Mouse (Mus musculus) hindbrain, postnatal 0 days (tissue): ENCODE measurements at regions not wholly inside any gene's neighbourhood (a gene's known extent, or its start where the extent isn't known, plus 50 kb on each side); places are given as distances from the start of the nearest gene placed in this dataset.

Source experiments
- ATAC-seq: fragments of 200-750 bp; cut with Nextera tagmentation; 2 replicates; pipeline ENCODE4 v1.8.0; 2017; ENCODE audit warnings: mild to moderate bottlenecking, moderate TSS enrichment, moderate library complexity
- DNase-seq: peaks from one replicate; pipeline ENCODE4 v3.0.0-alpha.2; 2015; ENCODE audit warnings: low spot score
- H3K27ac ChIP-seq: fragments of 300-500 bp; sonication (generic); 2 replicates; pipeline ENCODE4 v1.5.1; 2014; ENCODE audit warnings: mild to moderate bottlenecking
- H3K27me3 ChIP-seq: fragments of 300-500 bp; sonication (generic); 2 replicates; pipeline ENCODE4 v1.6.1; 2014; ENCODE audit warnings: low read length, mixed read lengths; ENCODE audit not compliant: insufficient read depth
- H3K36me3 ChIP-seq: fragments of 300-500 bp; sonication (generic); 2 replicates; pipeline ENCODE4 v1.6.1; 2014; ENCODE audit warnings: low read length, mixed read lengths; ENCODE audit not compliant: insufficient read depth
- H3K4me1 ChIP-seq: fragments of 300-500 bp; sonication (generic); 2 replicates; pipeline ENCODE4 v1.6.1; 2014; ENCODE audit warnings: antibody characterized with exemption, low read length, mixed read lengths; ENCODE audit not compliant: insufficient read depth
- H3K4me2 ChIP-seq: fragments of 300-500 bp; sonication (generic); 2 replicates; pipeline ENCODE4 v1.6.1; 2014; ENCODE audit warnings: low read depth, mild to moderate bottlenecking, low read length, moderate library complexity, mixed read lengths
- H3K4me3 ChIP-seq: fragments of 300-500 bp; sonication (generic); 2 replicates; pipeline ENCODE4 v1.5.1; 2014; ENCODE audit warnings: low read length
- H3K9ac ChIP-seq: fragments of 300-500 bp; sonication (generic); replicated peaks from 2 replicates; pipeline ENCODE4 v1.6.1; 2014; ENCODE audit warnings: mild to moderate bottlenecking, low read length, moderate library complexity, mixed read lengths
- H3K9me3 ChIP-seq: fragments of 300-500 bp; sonication (generic); 2 replicates; pipeline ENCODE4 v1.6.1; 2016; ENCODE audit warnings: low read length, mixed read lengths
- CTCF ChIP-seq: IDR thresholded peaks from 2 replicates; pipeline ENCODE4 v1.5.1; 2016; ENCODE audit warnings: antibody characterized with exemption, control low read depth, low read depth
- WGBS: fragments of 180-500 bp; shearing (Covaris S2); extraction: QIAGEN DNeasy Blood & Tissue Kit; methylation state at CpG from one replicate; pipeline ENCODE4 v1.1.7; 2014; 5-methylcytosine and 5-hydroxymethylcytosine counted together

DNA sequence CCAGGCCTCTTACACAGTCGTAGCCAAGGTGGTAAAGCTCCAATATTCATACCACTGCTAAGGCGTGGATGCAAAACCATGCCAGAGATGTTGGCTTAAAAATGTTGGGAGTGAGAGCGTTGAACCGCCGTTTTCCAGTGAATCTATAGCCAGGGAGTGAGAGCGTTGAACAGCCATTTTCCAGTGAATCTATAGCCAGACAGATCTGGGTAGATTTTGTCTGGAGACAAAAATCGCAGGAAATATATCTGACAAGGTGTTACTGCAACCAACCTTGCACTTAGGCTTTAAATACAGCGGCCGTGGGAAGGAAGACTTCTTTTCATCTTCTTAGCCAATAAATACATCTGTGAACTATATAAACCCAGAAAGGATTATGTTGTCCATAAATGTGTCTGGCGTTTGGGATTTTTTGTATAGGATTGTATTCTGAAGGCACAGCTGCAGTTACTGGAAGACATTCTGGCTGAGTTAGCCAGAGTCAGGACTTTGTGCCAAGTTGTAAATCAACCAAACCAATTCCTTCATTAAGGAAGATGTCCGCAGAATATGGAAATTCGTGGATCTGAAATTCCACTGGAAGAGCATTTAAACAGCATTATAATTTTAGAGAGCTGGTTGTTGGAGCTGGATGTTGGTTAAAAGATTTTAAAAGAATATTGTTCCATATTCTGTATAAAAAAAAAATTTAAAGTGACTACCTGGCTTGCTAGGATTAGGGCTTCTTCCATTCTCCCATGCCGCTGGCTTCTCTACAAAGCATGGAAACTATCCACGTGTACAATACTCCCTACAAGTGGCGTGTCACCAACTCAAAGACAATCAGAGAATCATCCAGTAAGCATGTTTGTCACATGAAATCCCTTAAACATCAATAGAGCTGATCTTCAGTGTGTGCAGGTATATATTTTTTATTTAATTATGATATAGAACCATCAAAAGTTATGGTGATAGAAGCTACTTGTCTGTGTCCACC lies 75.8 kb upstream of the Cpm start:
- DNase-seq (no peak), ATAC-seq (no peak)
- Histone ChIP-seq H3K36me3 (no peaks in the 10 kb centered on the region), H3K9me3 (no peaks in the 10 kb centered on the region), H3K4me1 (no peaks in the 10 kb centered on the region), H3K4me2 (no peak overlapping the region), H3K27me3 (no peaks in the 10 kb centered on the region), H3K27ac (no peak overlapping the region), H3K4me3 (no peak overlapping the region), H3K9ac (no peak overlapping the region)
- WGBS: 87% methylated on average over 15 of the region's 15 CpGs
- no peak for TF ChIP-seq CTCF

GRCm38 (mm10) chr10:117552049-117552652 lies 77.1 kb upstream of the Cpm start:
- Histone ChIP-seq H3K4me2 (no peak overlapping the region), H3K36me3 (no peaks in the 10 kb centered on the region), H3K4me1 (no peaks in the 10 kb centered on the region), H3K27ac (no peak overlapping the region), H3K27me3 (no peaks in the 10 kb centered on the region), H3K9me3 (no peaks in the 10 kb centered on the region), H3K4me3 (no peak overlapping the region), H3K9ac (no peak overlapping the region)
- WGBS: 93% methylated on average over 9 of the region's 9 CpGs
- no peak for ATAC-seq
- DNase-seq: no peak
- no peak for TF ChIP-seq CTCF

- WGBS: 92% methylated on average over 13 of the region's 13 CpGs
- no peak overlapping the region for H3K27ac ChIP-seq
- TF ChIP-seq CTCF: no peak
- H3K9ac ChIP-seq: no peak overlapping the region
- ATAC-seq (no peak), DNase-seq (no peak)
- no peak overlapping the region for H3K4me3 ChIP-seq
- no peak overlapping the region for H3K4me2 ChIP-seq
- H3K36me3 ChIP-seq: no peaks in the 10 kb centered on the region
- H3K27me3 ChIP-seq: no peaks in the 10 kb centered on the region
- H3K4me1 ChIP-seq: no peaks in the 10 kb centered on the region
- H3K9me3 ChIP-seq: no peaks in the 10 kb centered on the region
Measured at GRCm38 (mm10) chr10:117551234-117552048, 77.9 kb upstream of the Cpm start.

GRCm38 (mm10) chr10:117549854-117550605 lies 79.3 kb upstream of the Cpm start:
- H3K27ac ChIP-seq: no peak overlapping the region
- H3K9me3 ChIP-seq: no peaks in the 10 kb centered on the region
- no peaks in the 10 kb centered on the region for H3K36me3 ChIP-seq
- no peak overlapping the region for H3K9ac ChIP-seq
- H3K4me1 ChIP-seq: no peaks in the 10 kb centered on the region
- ATAC-seq (no peak), DNase-seq (no peak)
- H3K4me3 ChIP-seq: no peak overlapping the region
- WGBS: 82% methylated on average over 16 of the region's 16 CpGs
- no peak for TF ChIP-seq CTCF
- H3K4me2 ChIP-seq: no peak overlapping the region
- no peaks in the 10 kb centered on the region for H3K27me3 ChIP-seq

DNA sequence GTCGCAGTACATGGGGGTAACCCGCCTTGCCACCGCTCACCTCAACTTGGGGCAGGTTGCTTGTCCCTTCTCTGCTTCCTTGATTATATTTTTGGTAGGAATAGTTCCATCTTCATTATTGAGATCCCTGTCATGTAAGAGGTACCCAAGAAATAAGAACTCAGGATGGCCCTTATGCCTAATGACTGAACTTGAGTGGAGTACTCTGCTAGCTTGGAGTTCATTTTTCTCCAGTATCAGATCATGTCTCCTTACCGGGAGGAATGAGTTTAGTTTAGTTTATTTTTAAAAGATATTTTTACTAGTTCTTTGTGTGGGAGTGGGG lies 79.8 kb upstream of the Cpm start:
- no peaks in the 10 kb centered on the region for H3K9me3 ChIP-seq
- WGBS: 99% methylated on average over 4 of the region's 4 CpGs
- DNase-seq: no peak

More for the DNA sequence above, 79.8 kb upstream of the Cpm start:
- Histone ChIP-seq H3K27ac (no peak overlapping the region), H3K4me2 (no peak overlapping the region), H3K4me1 (no peaks in the 10 kb centered on the region), H3K4me3 (no peak overlapping the region), H3K36me3 (no peaks in the 10 kb centered on the region), H3K9ac (no peak overlapping the region), H3K27me3 (no peaks in the 10 kb centered on the region)
- no peak for ATAC-seq
- TF ChIP-seq CTCF: no peak
